Mouse (Mus musculus): ENCODE results near the gene Aknad1. TPM values are rescaled to one million over a fixed set of nuclear protein-coding genes. Genes with fewer than 3 reads are reported as not detected.

The Aknad1 gene
- polyA plus RNA-seq (2014; fragmentation: Nextera tagmentation; extraction: Ambion mirVana) = 0.92 and 1.5 TPM in 2 replicates

DNA sequence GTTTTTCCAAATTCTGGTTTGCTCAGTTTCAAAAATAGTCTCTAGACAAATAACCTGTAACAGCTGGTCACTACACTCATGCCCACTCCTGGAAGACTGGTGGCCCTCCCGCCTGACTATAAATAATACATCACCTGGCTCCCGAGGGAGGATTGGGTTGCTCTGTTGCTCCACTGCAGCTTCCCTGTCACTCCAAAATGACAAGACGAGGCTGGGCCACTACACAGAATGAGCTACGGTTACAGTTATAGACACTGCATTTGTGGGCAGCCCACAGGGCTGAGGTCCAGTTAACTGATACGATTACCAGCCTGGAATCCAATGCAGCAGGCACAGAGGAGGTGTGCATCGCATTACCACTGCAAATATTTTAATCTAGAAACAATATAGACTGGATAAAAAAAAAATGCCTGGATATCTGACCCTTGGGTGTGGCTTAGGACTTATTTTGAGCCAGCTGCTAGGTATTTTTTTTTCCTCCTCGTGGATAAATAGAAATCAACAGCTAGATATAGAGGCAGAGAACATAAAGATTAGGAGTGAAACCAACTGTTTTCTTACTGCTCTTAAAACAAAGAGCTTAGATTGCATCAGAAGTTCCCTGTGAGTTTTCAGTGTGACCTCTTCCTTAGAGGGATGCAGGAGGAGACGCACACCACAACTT lies at the start of gene Aknad1:
Aknad1 (plus strand) TSS at position 614 of the 664 bp plus-strand sequence.
- Histone ChIP-seq H3K4me3 (ENCODE audit: low read depth, low read length) (no peak within 1 kb of the TSS), H3K9me3 (ENCODE audit: control insufficient read depth, low read length) (no peaks in the 10 kb centered on the region), H3K4me1 (ENCODE audit: control insufficient read depth, insufficient read depth, low read length) (no peaks in the 10 kb centered on the region), H3K4me2 (ENCODE audit: low read depth, low read length) (no peak within 1 kb of the TSS), H3K9ac (ENCODE audit: low read depth, low read length) (no peak within 1 kb of the TSS), H3K36me3 (ENCODE audit: control insufficient read depth, insufficient read depth, low read length) (no peaks in the 10 kb centered on the region), H3K27me3 (replicated peaks; ENCODE audit: control insufficient read depth, insufficient read depth, low read length) (no peaks in the 10 kb centered on the region), H3K27ac (replicated peaks; ENCODE audit: low read depth, low read length) (no peak within 1 kb of the TSS)
- DNase-seq (ENCODE audit: low spot score) = peak; percentile 75
- 49% methylated on average over 8 of the region's 8 CpGs for WGBS
- peak; percentile 92 for ATAC-seq (ENCODE audit: low read depth)

GRCm38 (mm10) chr3:108689979-108690378 lies 49.5 kb upstream of the Aknad1 start:
- no peak overlapping the region for H3K4me3 ChIP-seq (ENCODE audit: low read depth, low read length)
- H3K36me3 ChIP-seq (ENCODE audit: control insufficient read depth, insufficient read depth, low read length) = peaks cover 63% of the 10 kb centered on the region
- WGBS = 22% methylated on average over 4 of the region's 4 CpGs

DNA sequence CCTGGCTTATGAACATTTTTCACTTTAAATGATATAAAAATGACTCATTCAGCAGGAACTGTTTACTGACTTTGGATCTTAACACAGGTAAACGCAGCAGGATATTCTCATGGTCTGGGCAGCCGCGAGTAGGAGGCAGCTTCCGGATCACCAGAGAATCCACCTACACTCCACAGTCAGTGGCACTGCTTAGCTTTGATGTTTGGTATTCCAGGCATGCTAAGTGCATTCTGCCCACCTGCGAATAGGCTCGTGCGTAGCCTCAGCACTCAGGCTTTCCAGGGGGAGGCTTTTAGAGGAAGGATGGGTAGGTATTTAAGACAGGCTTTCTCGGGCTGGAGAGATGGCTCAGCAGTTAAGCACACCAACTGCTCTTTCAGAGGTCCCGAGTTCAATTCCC lies 45.1 kb upstream of the Aknad1 start:
- Histone ChIP-seq H3K4me2 (ENCODE audit: low read depth, low read length) (no peak overlapping the region), H3K36me3 (ENCODE audit: control insufficient read depth, insufficient read depth, low read length) (peaks cover 69% of the 10 kb centered on the region), H3K9me3 (ENCODE audit: control insufficient read depth, low read length) (no peaks in the 10 kb centered on the region), H3K9ac (ENCODE audit: low read depth, low read length) (no peak overlapping the region), H3K27me3 (replicated peaks; ENCODE audit: control insufficient read depth, insufficient read depth, low read length) (no peaks in the 10 kb centered on the region), H3K4me1 (ENCODE audit: control insufficient read depth, insufficient read depth, low read length) (peaks cover 6% of the 10 kb centered on the region; the same call in 1 of the 2 replicates), H3K27ac (replicated peaks; ENCODE audit: low read depth, low read length) (no peak overlapping the region), H3K4me3 (ENCODE audit: low read depth, low read length) (no peak overlapping the region)
- ATAC-seq (ENCODE audit: low read depth) = no peak
- 81% methylated on average over 9 of the region's 9 CpGs for WGBS
- DNase-seq (ENCODE audit: low spot score) = no peak

More at GRCm38 (mm10) chr3:108689979-108690378, 49.5 kb upstream of the Aknad1 start:
- peak; percentile 85 for ATAC-seq (ENCODE audit: low read depth)
- H3K4me2 ChIP-seq (ENCODE audit: low read depth, low read length) = no peak overlapping the region
- no peaks in the 10 kb centered on the region for H3K9me3 ChIP-seq (ENCODE audit: control insufficient read depth, low read length)
- peaks cover 18% of the 10 kb centered on the region for H3K4me1 ChIP-seq (ENCODE audit: control insufficient read depth, insufficient read depth, low read length)
- H3K27ac ChIP-seq (replicated peaks; ENCODE audit: low read depth, low read length) = peak overlapping the region; percentile 74
- peak; percentile 86 for DNase-seq (ENCODE audit: low spot score)
- no peaks in the 10 kb centered on the region for H3K27me3 ChIP-seq (replicated peaks; ENCODE audit: control insufficient read depth, insufficient read depth, low read length)
- no peak overlapping the region for H3K9ac ChIP-seq (ENCODE audit: low read depth, low read length)

GRCm38 (mm10) chr3:108698662-108699061 lies 40.8 kb upstream of the Aknad1 start:
- Histone ChIP-seq H3K4me1 (ENCODE audit: control insufficient read depth, insufficient read depth, low read length) (no peaks in the 10 kb centered on the region), H3K4me3 (ENCODE audit: low read depth, low read length) (no peak overlapping the region), H3K9me3 (ENCODE audit: control insufficient read depth, low read length) (no peaks in the 10 kb centered on the region), H3K9ac (ENCODE audit: low read depth, low read length) (no peak overlapping the region), H3K27me3 (replicated peaks; ENCODE audit: control insufficient read depth, insufficient read depth, low read length) (no peaks in the 10 kb centered on the region), H3K36me3 (ENCODE audit: control insufficient read depth, insufficient read depth, low read length) (peaks cover 89% of the 10 kb centered on the region), H3K4me2 (ENCODE audit: low read depth, low read length) (no peak overlapping the region), H3K27ac (replicated peaks; ENCODE audit: low read depth, low read length) (no peak overlapping the region)
- ATAC-seq (ENCODE audit: low read depth) (no peak), DNase-seq (ENCODE audit: low spot score) (no peak)
- WGBS = 92% methylated on average over 8 of the region's 8 CpGs

- H3K4me3 ChIP-seq (ENCODE audit: low read depth, low read length) = no peak overlapping the region
- H3K27me3 ChIP-seq (replicated peaks; ENCODE audit: control insufficient read depth, insufficient read depth, low read length) = no peaks in the 10 kb centered on the region
- H3K27ac ChIP-seq (replicated peaks; ENCODE audit: low read depth, low read length) = no peak overlapping the region
- H3K4me2 ChIP-seq (ENCODE audit: low read depth, low read length) = no peak overlapping the region
- H3K4me1 ChIP-seq (ENCODE audit: control insufficient read depth, insufficient read depth, low read length) = no peaks in the 10 kb centered on the region
- no peak overlapping the region for H3K9ac ChIP-seq (ENCODE audit: low read depth, low read length)
- DNase-seq (ENCODE audit: low spot score) = no peak
- H3K9me3 ChIP-seq (ENCODE audit: control insufficient read depth, low read length) = no peaks in the 10 kb centered on the region
- ATAC-seq (ENCODE audit: low read depth) = no peak
- WGBS = 93% methylated on average over 4 of the region's 4 CpGs
- peaks cover 78% of the 10 kb centered on the region for H3K36me3 ChIP-seq (ENCODE audit: control insufficient read depth, insufficient read depth, low read length)
These were observed 39.7 kb upstream of the Aknad1 start for GRCm38 (mm10) chr3:108699786-108700185.

GRCm38 (mm10) chr3:108701256-108701655 lies 38.2 kb upstream of the Aknad1 start:
- WGBS = 96% methylated on average over 1 of the region's 1 CpGs
- ATAC-seq (ENCODE audit: low read depth) (no peak), DNase-seq (ENCODE audit: low spot score) (no peak)
- Histone ChIP-seq H3K36me3 (ENCODE audit: control insufficient read depth, insufficient read depth, low read length) (peaks cover 73% of the 10 kb centered on the region), H3K4me1 (ENCODE audit: control insufficient read depth, insufficient read depth, low read length) (no peaks in the 10 kb centered on the region), H3K4me2 (ENCODE audit: low read depth, low read length) (no peak overlapping the region), H3K9ac (ENCODE audit: low read depth, low read length) (no peak overlapping the region), H3K27me3 (replicated peaks; ENCODE audit: control insufficient read depth, insufficient read depth, low read length) (no peaks in the 10 kb centered on the region), H3K4me3 (ENCODE audit: low read depth, low read length) (no peak overlapping the region), H3K27ac (replicated peaks; ENCODE audit: low read depth, low read length) (no peak overlapping the region), H3K9me3 (ENCODE audit: control insufficient read depth, low read length) (no peaks in the 10 kb centered on the region)

DNA sequence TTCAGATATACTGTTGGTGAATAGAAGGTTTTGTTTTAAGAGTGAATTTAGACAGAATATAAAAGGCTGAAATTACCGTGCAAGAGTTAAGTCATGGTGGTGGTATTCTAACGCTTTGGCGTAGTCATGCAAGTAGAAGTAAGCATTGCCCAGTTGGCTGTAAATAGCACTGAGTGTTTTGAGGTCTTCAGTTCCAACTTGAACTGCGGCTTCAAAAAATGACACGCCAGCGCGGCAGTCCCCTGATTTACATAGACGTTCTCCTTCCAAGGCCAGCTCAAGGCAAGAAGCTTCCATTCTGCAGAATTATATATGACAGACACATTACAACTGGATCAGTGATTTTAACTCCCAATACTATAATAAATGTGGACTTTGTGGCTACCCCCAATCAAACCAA lies 36.7 kb upstream of the Aknad1 start:
- no peaks in the 10 kb centered on the region for H3K4me1 ChIP-seq (ENCODE audit: control insufficient read depth, insufficient read depth, low read length)
- DNase-seq (ENCODE audit: low spot score) = no peak
- H3K9ac ChIP-seq (ENCODE audit: low read depth, low read length) = no peak overlapping the region
- WGBS = 90% methylated on average over 8 of the region's 8 CpGs
- no peak overlapping the region for H3K27ac ChIP-seq (replicated peaks; ENCODE audit: low read depth, low read length)
- H3K9me3 ChIP-seq (ENCODE audit: control insufficient read depth, low read length) = no peaks in the 10 kb centered on the region
- H3K27me3 ChIP-seq (replicated peaks; ENCODE audit: control insufficient read depth, insufficient read depth, low read length) = no peaks in the 10 kb centered on the region
- no peak for ATAC-seq (ENCODE audit: low read depth)
- peaks cover 63% of the 10 kb centered on the region for H3K36me3 ChIP-seq (ENCODE audit: control insufficient read depth, insufficient read depth, low read length)
- no peak overlapping the region for H3K4me3 ChIP-seq (ENCODE audit: low read depth, low read length)
- H3K4me2 ChIP-seq (ENCODE audit: low read depth, low read length) = no peak overlapping the region

- Histone ChIP-seq H3K4me1 (ENCODE audit: control insufficient read depth, insufficient read depth, low read length) (peaks cover 8% of the 10 kb centered on the region), H3K27me3 (replicated peaks; ENCODE audit: control insufficient read depth, insufficient read depth, low read length) (no peaks in the 10 kb centered on the region), H3K4me2 (ENCODE audit: low read depth, low read length) (no peak overlapping the region), H3K9ac (ENCODE audit: low read depth, low read length) (no peak overlapping the region), H3K4me3 (ENCODE audit: low read depth, low read length) (no peak overlapping the region), H3K9me3 (ENCODE audit: control insufficient read depth, low read length) (no peaks in the 10 kb centered on the region), H3K36me3 (ENCODE audit: control insufficient read depth, insufficient read depth, low read length) (0 out of 2 replicates have a peak, but pooled peaks cover 5% of the 10 kb centered on the region), H3K27ac (replicated peaks; ENCODE audit: low read depth, low read length) (no peak overlapping the region)
- WGBS = 85% methylated on average over 5 of the region's 5 CpGs
- ATAC-seq (ENCODE audit: low read depth) (no peak), DNase-seq (ENCODE audit: low spot score) (no peak)
These were observed 28.2 kb upstream of the Aknad1 start for GRCm38 (mm10) chr3:108711296-108711695.

DNA sequence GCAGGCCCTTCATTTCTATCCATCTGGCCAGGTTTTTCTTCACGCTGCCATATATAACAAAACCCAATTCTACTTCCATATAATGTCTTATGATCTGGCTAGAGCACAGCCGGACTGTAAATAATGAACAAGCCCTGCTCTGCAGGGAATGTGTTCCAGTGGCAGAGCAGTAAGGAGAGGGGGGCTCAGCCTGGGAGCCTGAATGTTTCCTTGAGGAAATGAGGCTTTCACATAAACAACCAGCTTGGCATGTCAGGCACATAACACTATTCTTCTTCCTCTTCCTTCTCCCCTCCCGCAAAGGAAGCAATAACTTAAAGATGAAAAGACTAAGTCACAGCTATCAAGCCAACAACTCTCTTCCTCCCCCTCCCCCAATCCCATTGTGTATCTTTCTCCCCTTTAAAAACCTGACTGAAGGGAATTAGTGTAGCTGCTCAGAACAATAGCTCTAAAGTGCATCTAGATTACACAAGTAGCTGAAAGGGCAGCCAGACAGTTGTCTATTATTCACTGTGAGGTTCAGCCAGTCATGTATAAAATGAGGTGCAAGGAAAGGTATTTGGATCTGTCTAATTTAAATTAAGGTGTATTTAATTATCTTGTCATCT lies 26.3 kb upstream of the Aknad1 start:
- ATAC-seq (ENCODE audit: low read depth) (no peak), DNase-seq (ENCODE audit: low spot score) (peak; percentile 16)
- no peaks in the 10 kb centered on the region for H3K9me3 ChIP-seq (ENCODE audit: control insufficient read depth, low read length)
- H3K27me3 ChIP-seq (replicated peaks; ENCODE audit: control insufficient read depth, insufficient read depth, low read length) = no peaks in the 10 kb centered on the region
- no peak overlapping the region for H3K9ac ChIP-seq (ENCODE audit: low read depth, low read length)
- peaks cover 8% of the 10 kb centered on the region for H3K4me1 ChIP-seq (ENCODE audit: control insufficient read depth, insufficient read depth, low read length)
- H3K4me2 ChIP-seq (ENCODE audit: low read depth, low read length) = no peak overlapping the region
- H3K4me3 ChIP-seq (ENCODE audit: low read depth, low read length) = no peak overlapping the region
- H3K36me3 ChIP-seq (ENCODE audit: control insufficient read depth, insufficient read depth, low read length) = no peaks in the 10 kb centered on the region
- no peak overlapping the region for H3K27ac ChIP-seq (replicated peaks; ENCODE audit: low read depth, low read length)
- WGBS = 45% methylated on average over 3 of the region's 3 CpGs
